Mouse (Mus musculus) bone marrow, adult 2 months (tissue): ENCODE data around the gene Fancc. TPM values are rescaled to one million over a fixed set of nuclear protein-coding genes. Genes with fewer than 3 reads are reported as not detected.

Experiments used
- H3K27ac ChIP-seq: fragments of 200-500 bp; 2 replicates; pipeline ENCODE4 v1.5.1; 2012; ENCODE audit warnings: low read depth, mild to moderate bottlenecking, control low read depth, inconsistent platforms, low read length; ENCODE audit not compliant: control insufficient read depth, poor library complexity, insufficient read depth
- H3K4me1 ChIP-seq: fragments of 200-500 bp; 2 replicates; pipeline ENCODE4 v1.6.1; 2011; ENCODE audit warnings: low read length; ENCODE audit not compliant: control insufficient read depth, insufficient read depth
- H3K4me3 ChIP-seq: fragments of 200-500 bp; replicated peaks from 2 replicates; pipeline ENCODE3; 2011; ENCODE audit warnings: mild to moderate bottlenecking, low read depth, low read length, control low read depth; ENCODE audit not compliant: control insufficient read depth
- CTCF ChIP-seq: fragments of 200-500 bp; IDR thresholded peaks from 2 replicates; pipeline ENCODE4 v1.5.1; 2011; ENCODE audit warnings: low read length, control low read depth; ENCODE audit not compliant: control insufficient read depth, insufficient read depth
- POLR2A ChIP-seq: fragments of 200-500 bp; IDR thresholded peaks from 2 replicates; pipeline ENCODE4 v1.6.1; 2011; ENCODE audit warnings: low read depth, mild to moderate bottlenecking, control low read depth, low read length, borderline replicate concordance; ENCODE audit not compliant: control insufficient read depth
- WGBS: fragments of 180-500 bp; shearing (Covaris S2); methylation state at CpG from one replicate; pipeline ENCODE4 v1.1.7; 2018; 5-methylcytosine and 5-hydroxymethylcytosine counted together
- polyA plus RNA-seq: library from polyadenylated mRNA; stranded (reverse); fragments of >200 nt; gene quantifications from 2 replicates; pipeline ENCODE4 v1.2.4, GENCODE M21; 2011; ENCODE audit warnings: low replicate concordance; ENCODE audit not compliant: missing spikeins, insufficient read depth, insufficient read length

The Fancc gene
- polyA plus RNA-seq, 1 experiment, result 9.9 TPM

DNA sequence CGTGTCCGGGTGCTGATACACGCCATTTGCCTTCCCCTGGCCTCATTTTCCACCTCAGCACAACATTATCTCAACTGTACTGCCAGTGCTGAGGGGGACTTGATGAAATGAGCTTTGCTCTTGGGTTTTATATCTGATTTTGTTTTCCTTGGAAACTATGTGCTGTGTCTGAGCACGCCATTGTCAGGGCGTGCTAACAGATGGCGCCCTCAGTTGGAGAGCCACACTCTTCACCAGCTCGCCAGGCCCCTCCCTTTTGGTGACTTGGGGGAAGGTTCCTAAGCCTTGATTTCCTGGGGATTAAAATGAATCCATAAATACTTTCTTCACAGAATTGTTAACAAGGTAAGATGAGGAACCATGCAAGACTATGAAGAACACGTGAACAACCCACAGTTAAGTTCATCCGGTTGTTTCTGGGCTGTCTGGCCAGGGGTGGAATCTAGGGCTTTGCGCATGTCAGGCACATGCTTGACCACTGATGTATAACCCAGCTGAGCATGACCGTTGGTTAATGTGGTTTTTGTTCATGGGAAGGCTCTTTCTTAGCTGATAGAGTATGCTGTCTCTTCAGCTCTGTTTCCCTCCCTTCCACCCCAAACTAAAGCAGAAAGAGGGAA lies 210.5 kb downstream of the Fancc start:
- no peaks in the 10 kb centered on the region; the same call in 1 of the 2 replicates for H3K4me1 ChIP-seq
- WGBS, result 70% methylated on average over 11 of the region's 11 CpGs
- no peak overlapping the region for H3K4me3 ChIP-seq
- peak overlapping the region; percentile 58; the same call in 1 of the 2 replicates for H3K27ac ChIP-seq
- no peak for TF ChIP-seq CTCF
- no peak for TF ChIP-seq POLR2A

GRCm38 (mm10) chr13:63284748-63285147 lies 212.3 kb downstream of the Fancc start:
- Histone ChIP-seq H3K27ac (no peak overlapping the region), H3K4me1 (no peaks in the 10 kb centered on the region; the same call in 1 of the 2 replicates), H3K4me3 (no peak overlapping the region)
- no peak for TF ChIP-seq CTCF
- no peak for TF ChIP-seq POLR2A
- 62% methylated on average over 3 of the region's 3 CpGs for WGBS

GRCm38 (mm10) chr13:63283236-63283635 lies 213.8 kb downstream of the Fancc start:
- no peak overlapping the region for H3K4me3 ChIP-seq
- TF ChIP-seq CTCF, result no peak
- no peak for TF ChIP-seq POLR2A
- no peaks in the 10 kb centered on the region; the same call in 1 of the 2 replicates for H3K4me1 ChIP-seq
- H3K27ac ChIP-seq, result no peak overlapping the region

DNA sequence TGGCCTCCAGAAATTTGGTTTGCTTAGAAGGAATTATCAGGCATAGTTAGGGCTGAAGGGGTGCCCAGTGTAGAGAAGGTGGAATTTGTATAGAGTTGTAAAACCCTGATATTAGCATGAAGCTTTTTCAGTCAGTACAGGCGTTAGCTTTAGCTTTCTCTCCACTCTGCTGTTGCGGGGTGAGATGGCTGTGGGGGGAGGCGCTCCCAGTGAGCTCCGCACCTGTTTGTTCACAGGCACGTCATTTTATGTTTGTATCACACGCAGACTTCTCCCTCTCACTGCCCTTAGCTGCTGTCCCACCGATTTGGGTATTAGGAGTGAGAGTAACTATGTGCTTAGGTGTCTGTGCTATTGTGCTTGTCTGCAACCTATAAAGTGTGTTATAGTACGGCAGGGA lies 215.9 kb downstream of the Fancc start:
- Histone ChIP-seq H3K4me3 (no peak overlapping the region), H3K27ac (no peak overlapping the region), H3K4me1 (peaks cover 1% of the 10 kb centered on the region; the same call in 1 of the 2 replicates)
- no peak for TF ChIP-seq POLR2A
- no peak for TF ChIP-seq CTCF
- 90% methylated on average over 8 of the region's 8 CpGs for WGBS

- TF ChIP-seq CTCF, result no peak
- no peak for TF ChIP-seq POLR2A
- H3K4me1 ChIP-seq, result peaks cover 1% of the 10 kb centered on the region; the same call in 1 of the 2 replicates
- 84% methylated on average over 3 of the region's 3 CpGs for WGBS
- H3K27ac ChIP-seq, result no peak overlapping the region
- no peak overlapping the region for H3K4me3 ChIP-seq
Observed at GRCm38 (mm10) chr13:63280344-63280743, 216.7 kb downstream of the Fancc start.

- Histone ChIP-seq H3K4me1 (peaks cover 1% of the 10 kb centered on the region; the same call in 1 of the 2 replicates), H3K4me3 (no peak overlapping the region), H3K27ac (no peak overlapping the region)
- WGBS, result 83% methylated on average over 8 of the region's 8 CpGs
- TF ChIP-seq POLR2A (no peak), CTCF (no peak)
Observed at GRCm38 (mm10) chr13:63279807-63280206, 217.3 kb downstream of the Fancc start.

DNA sequence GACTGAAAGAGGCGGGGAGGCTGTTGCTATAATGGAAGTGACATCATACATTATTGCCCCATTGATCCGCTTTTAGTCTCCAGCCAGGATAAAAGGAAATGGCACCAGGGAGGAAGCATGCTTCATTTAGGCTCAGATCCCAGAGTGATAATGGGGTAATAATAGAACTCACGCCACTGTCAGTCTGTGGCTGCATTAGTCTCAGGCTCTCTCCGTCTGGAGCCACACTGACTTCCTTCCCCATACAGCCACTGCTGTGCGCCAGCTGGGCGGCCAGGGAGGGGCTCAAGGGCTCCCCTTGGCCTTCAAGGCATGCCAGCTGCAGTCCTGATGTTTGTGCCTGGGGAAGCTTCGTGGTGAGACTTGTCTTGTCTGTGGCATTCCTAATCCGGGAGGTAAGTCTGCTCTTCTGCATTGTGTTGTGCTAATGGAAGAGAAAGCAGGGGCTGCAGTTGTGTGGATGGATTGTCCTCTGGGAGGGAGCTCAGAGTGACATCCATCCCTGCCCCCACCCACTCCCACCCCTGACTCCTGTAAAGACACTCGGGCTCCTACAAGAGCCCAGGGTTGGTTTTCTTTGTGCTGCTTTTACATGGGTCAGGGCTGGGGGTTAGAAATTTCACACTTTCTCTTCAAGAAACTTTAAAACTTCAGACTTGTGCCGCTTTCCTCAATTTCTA lies 218.1 kb downstream of the Fancc start:
- H3K4me1 ChIP-seq, result peaks cover 1% of the 10 kb centered on the region; the same call in 1 of the 2 replicates
- TF ChIP-seq CTCF (no peak), POLR2A (no peak)
- WGBS, result 19% methylated on average over 10 of the region's 10 CpGs
- no peak overlapping the region for H3K4me3 ChIP-seq
- no peak overlapping the region; the same call in 1 of the 2 replicates for H3K27ac ChIP-seq

GRCm38 (mm10) chr13:63278141-63278631 lies 218.9 kb downstream of the Fancc start:
- no peak overlapping the region for H3K27ac ChIP-seq
- TF ChIP-seq POLR2A, result no peak
- no peak for TF ChIP-seq CTCF
- H3K4me1 ChIP-seq, result peaks cover 1% of the 10 kb centered on the region; the same call in 1 of the 2 replicates
- H3K4me3 ChIP-seq, result no peak overlapping the region
- 44% methylated on average over 5 of the region's 5 CpGs for WGBS
